Mouse (Mus musculus) right cerebral cortex, postnatal 4 days (tissue): ENCODE measurements at regions not wholly inside any gene's neighbourhood (a gene's known extent, or its start where the extent isn't known, plus 50 kb on each side); places are given as distances from the start of the nearest gene placed in this dataset.
A peak's percentile ranks its signal among the peaks of the same experiment; 100 is the strongest.

Experiments
- DNase-seq: peaks from one replicate; pipeline ENCODE4 v3.0.0-alpha.2; 2022

- DNase-seq, result no peak
These were observed 125.6 kb downstream of the Smad6 start for GRCm38 (mm10) chr9:63896073-63896807.

DNA sequence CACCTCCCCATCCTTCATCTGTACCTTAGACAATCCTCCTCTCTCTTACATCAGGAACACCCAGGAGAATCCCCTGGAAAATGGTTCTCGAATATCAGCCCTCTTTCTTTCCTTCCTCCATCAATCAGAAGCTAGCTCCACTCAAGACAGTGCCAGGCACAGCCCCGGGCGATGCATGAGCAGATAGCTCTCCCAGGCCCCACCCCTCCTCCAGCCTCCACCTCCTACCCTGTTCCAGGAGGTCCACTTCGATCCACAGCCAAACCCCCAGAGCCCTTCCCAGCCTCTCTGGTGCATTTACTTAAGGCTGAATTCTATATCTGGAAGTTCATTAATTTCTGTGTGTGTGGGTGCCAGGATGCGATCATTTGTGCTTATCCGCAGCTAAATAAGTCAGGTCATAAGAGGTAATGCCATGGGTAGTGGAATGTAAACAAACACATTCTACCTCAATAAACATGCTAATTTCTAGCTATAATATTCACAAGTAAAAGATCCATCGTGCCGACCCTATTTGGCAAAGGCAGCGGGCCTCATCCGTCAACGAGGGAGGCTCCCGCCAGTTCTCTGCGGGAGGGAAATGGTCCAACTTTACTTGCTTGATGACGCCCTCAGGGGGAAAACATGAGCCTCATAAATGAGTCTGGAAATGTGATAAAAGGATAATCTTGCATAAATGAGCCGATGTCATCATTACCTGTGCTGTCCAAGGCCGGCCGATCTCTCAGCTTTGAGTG lies 129.5 kb downstream of the Smad6 start:
- no peak for DNase-seq

DNA sequence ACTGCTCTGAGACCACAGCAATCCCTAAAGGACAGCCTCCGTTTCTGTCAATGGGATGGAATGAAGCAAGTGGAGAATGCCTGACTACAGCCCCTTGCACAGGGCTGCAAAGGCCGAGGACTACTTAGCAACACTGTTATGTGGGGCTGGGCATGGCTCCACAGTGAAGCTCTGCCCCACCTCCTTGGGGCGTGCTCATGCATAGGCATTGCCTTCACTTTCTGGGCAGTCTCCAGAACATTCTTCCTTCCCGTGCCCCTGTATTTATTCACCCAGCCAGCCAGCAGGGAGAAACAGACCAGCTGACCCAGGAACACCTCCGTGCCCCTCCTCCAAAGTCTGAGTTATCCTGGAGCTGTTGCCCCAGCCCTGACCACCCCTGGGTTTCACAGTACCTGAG lies 131.1 kb downstream of the Smad6 start:
- DNase-seq, result no peak

DNA sequence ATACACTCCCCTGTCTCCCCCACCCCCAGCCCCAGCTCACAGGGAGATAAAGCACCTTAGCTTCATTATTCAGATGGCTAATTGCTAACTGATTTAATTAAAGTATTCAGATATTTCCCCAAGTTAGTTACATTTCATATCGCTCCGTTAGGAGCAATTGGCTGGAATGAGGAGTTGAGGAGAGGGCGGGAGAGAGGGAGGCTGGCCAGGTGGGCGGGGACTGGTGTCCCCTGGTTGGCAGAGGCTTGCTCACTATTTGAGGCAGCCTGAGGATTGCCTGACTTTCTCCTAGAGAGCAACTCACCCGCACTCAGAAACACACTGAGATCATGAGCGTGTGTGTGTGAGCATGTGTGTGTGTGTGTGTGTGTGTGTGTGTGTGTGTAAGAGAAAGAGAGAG lies 131.8 kb upstream of the Smad3 start:
- DNase-seq, result no peak

GRCm38 (mm10) chr9:63884971-63885370 lies 127.2 kb upstream of the Smad3 start:
- no peak for DNase-seq

DNA sequence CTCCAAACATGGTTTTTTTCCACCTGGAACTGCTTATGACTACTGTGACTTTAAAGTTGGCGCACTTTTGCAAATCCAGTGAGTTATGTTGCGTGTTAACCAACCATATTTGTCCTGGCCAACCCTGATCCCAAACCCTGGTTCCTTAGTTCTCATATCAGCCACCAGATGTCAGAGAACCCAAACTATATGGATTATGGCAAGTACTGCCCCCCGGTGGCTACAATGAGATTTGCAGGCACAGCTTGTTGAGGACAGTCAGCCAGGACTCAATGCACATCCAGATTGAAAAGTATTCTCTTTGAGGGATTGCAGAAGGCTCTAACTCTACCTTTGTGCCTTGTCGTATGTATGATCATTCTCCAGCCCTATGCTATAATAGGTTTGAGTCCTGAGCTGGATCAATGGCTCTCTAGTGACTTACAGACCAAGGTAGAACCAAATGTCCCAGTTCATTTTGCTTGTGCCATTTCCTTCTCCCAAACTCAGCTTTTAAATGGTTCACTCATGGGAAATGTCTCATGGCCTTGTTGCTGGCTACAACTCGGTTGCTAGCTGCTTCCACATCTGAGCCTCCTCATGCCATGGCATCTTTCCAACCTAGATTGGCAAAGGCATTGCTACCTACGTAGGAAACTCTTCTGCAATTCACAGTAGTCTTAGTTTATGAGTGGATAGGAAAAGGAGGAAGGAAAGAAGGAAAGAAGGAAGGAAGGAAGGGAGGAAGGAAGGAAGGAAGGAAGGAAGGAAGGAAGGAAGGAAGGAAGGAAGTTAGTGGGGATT lies 126.1 kb upstream of the Smad3 start:
- peak; percentile 26 for DNase-seq

DNA sequence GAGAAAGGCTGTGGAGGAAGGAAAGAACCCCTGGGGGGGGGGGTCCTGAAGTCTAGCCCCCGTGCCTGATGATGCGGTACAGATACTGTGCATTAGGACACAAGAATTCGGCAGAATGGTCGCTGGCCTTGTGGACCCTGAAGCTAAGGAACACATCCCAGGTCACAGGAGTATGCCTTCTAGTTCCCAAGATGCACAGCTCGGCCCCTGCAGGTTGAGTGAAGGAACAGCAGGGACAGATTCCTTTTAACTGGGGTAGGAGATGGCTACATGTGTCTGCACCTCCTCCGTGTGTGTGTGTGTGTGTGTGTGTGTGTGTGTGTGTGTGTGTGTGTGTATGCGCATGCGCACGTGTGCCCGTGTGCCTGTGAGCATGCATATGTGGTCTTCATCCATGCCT lies 123.9 kb upstream of the Smad3 start:
- DNase-seq, result no peak

DNA sequence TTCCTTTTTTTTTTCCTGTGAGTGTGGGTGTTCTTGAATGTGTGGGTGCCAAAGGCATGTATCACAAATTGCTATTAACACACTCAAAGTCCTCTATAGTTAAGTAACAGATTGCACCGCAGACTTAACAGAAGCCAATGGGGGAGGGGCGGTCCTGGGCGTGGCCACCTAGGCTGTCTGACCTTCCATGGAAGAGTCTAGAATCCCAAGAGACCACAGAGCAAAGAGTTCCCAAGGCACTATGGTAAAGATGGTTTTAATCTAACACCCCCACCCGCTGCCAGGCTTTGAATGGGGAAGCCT lies 123.4 kb upstream of the Smad3 start:
- peak; percentile 40 for DNase-seq

DNA sequence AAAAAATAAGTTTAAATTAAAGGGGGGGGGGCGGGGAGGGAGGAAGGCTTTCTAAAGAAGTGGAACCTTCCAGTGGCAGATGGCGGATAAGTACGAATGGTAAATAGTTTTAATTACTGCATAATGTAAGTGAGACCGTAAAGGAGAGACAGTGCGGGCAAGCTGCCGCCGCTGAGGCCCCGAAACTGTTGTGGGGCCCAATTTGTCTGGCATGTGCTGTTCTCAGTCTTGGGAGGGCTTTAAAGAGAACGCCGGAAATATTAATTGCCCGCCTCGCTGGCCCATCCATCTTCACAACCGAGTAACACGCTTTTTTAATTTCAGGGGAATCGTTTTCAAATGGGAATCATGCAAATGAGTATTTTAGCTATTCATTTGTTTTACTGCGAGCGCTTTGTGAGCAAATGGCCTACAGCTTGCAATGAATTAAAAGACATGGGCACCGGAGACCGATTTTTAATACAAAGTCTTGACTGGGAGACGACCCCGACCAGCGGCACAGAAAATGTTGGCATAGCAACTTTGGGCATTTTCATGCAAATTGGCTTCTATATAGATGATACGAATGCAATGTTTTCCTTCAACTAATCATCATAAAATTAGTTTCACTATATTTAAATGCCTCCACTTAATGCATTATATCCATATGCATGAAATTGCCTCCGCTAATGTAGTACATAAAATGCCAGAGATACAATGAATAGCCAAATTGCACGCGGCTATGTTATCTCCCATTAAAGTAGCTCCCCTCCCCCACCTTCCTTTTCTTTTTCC lies 122.9 kb upstream of the Smad3 start:
- peak; percentile 27 for DNase-seq

DNA sequence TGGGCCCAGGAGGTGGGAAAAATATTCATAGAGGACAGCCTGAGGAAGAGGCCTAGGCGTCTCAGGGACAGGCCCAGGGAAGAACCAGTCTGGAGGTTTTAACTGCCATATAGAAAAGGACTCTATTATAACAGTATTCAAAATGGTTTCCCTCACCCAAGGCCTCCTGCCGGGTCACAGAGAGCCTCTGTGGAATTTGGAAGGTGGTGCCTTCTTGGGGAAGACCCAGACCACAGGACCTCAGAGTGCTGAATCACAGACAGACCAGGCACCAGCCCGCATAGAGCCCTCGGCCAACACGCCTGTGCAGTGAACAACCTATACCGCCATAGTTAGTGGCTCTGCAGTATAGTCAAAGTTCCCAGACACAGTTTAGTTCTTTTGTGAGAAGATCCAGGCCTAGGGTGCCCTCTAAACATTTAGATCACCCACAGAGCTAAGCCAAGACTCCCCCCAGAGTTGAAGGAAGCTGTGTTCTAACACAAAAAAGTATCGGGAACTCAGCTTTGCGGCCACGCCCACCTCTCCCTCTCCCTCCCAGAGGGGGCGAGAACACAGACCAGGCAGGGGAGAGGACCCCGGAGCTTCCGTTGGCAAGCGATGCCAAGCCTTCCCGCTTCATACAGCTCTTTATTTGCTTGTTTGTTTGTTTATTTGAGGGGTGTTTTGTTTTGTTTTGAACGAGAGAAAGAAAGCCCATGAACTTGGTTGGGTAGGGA lies 122.1 kb upstream of the Smad3 start:
- no peak for DNase-seq

GRCm38 (mm10) chr9:63877864-63878263 lies 120.1 kb upstream of the Smad3 start:
- DNase-seq, result no peak

- DNase-seq, result no peak
These were observed 119.1 kb upstream of the Smad3 start for GRCm38 (mm10) chr9:63876886-63877285.

DNA sequence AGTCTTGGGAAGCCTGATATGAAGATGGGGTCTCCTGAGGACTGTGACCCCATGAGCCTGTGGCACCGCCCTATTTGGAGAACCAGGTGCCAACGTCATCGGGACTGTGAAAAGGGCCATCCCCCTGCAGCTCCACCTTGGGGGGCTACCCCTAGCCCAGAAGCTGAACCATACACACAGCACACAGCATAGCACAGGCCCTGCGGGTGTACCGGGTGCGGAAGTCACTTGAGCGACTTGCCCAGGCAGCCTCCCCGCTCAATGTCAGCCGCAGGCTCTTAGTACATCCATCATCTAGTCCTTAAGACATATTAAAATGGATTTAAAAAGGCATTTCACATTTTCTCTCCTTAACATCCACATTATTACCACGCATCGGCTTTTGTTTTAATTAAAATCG lies 118.2 kb upstream of the Smad3 start:
- no peak for DNase-seq

DNA sequence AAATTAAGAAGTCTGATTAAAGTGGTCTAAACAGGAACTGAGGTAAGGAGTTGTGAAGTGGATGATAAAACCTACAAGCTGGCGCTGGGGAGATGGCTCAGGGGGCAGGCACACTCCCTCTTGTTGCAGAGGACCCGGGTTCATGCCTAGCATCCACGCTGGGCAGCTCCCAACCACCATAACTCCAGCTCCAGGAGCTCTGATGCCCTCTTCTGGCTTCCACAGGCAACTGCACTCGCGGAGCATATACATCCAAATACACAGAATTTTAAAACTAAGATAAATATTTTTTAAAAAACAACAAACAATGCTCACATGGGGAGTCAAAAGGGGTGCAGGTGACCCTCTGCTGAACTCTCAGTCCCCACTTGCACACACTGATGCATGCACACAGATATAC lies 117.4 kb upstream of the Smad3 start:
- DNase-seq, result no peak

DNA sequence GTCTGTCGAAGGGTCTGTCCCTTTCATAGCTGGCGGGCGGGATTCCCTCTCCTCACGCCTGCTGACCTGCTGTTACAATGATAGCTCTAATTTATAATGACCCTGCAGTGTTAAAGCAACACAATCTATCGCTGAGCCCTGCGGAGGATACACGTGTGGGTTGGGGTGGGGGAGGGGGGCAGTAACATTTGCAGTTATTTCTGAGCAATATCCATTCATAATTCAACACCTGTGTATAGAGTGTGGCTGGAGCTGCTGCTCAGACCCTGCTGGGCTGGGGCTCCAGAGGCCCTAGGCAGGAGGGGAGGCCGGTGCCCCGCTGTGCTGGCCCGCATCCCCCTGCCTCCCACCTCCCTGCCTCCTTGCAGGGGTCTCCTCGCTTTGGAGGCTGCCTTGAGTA lies 106.6 kb upstream of the Smad3 start:
- DNase-seq, result no peak

DNA sequence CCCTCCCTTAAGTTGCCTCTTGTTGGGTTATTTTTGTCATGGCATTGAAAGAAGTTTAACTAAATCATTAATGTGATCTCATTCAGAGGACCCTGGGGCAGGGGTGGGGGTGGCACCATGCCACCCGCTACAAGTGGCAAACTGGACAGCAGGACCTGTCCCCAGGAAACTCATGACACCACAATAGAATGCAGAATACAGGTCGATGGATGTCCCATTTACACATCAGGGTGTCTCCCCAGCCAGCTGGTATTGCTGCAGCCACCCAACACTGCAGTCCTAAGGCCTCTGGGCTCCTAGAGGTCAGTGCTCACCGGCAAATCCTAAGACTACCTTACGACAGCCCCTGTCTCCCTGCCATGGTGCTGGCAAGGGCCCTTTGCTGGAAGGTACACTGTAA lies 105.5 kb upstream of the Smad3 start:
- DNase-seq, result no peak

- DNase-seq, result no peak
These were observed 104.6 kb upstream of the Smad3 start for GRCm38 (mm10) chr9:63862427-63862826.

GRCm38 (mm10) chr9:63861418-63861817 lies 103.6 kb upstream of the Smad3 start:
- no peak for DNase-seq

DNA sequence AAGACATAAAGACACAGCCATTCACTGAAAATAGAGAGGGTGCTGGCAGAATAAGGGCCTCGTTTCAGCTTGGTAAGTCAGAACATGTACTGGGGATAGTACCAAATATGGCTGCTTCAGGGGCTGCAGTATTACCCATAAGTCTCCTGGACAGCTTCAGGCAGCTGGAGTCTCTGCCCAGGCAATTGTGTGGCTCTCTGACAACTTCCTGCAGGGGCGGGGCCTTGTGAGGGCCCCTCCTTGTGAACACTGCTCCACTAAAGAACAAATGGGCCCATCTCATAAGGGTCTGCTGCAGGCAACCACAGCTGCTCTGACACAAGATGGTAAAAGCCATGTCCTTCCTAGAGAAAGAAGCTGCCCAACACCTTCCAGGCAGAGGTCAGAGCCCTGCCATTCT lies 102.4 kb upstream of the Smad3 start:
- DNase-seq, result no peak

- DNase-seq, result peak; percentile 79
These were observed 98.4 kb upstream of the Smad3 start for GRCm38 (mm10) chr9:63856065-63856736.

- no peak for DNase-seq
These were observed 94.0 kb upstream of the Smad3 start for GRCm38 (mm10) chr9:63851809-63852208.

DNA sequence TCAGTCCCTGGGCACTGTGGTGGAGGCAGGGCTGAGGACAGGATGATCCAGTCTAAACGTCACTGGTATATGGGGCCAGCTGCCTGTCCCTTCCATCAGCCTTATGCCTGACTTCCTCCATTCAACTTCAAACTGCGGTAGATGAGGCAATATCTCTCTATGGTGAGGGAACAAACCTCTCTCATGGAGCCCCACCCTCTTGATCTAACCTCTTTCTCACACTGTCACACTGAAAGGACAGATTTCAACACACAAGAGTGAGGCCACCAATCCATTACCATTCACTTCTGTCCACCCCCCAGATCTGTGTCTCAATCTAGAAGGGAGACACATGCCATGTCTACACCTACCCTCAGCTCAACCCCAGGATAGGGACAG lies 92.5 kb upstream of the Smad3 start:
- DNase-seq, result no peak
